Mouse (Mus musculus) lung, adult 2 months (tissue): Measurements from ENCODE around the gene Fut7.

ENCODE experiments used
- CTCF ChIP-seq: fragments of 200-500 bp; IDR thresholded peaks from 2 replicates; pipeline ENCODE4 v1.5.1; 2011; ENCODE audit warnings: mild to moderate bottlenecking, low read length, control low read depth; ENCODE audit not compliant: insufficient read depth
- POLR2A ChIP-seq: fragments of 200-500 bp; IDR thresholded peaks from 2 replicates; pipeline ENCODE4 v1.6.1; 2011; ENCODE audit warnings: low read depth, mild to moderate bottlenecking, control low read depth, low read length, borderline replicate concordance; ENCODE audit errors: extremely low read depth

DNA sequence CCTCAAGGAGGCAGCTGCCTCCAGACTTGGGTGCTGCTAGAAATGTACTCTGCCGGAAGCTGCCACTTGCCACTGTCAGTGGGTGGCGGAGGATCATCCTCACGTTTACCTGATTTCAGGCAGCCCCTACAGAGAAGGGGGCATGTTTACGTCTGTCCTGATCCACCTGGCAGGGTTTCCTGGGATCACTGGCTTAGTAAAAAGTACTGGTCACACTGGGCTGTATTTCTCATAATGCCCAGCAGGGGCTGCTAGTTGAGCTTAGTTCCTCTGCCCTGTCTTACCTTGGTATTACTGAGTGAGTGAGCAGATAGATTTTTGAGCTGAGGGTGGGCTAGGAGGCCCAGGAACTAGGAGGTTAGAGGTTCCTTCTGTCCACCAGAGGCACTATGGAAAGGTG, 46.5 kb upstream of the Fut7 start:
- TF ChIP-seq POLR2A, result no peak
- peak; percentile 45 for TF ChIP-seq CTCF
